Mouse (Mus musculus): ENCODE results near the gene Clptm1. TPM values are rescaled to one million over a fixed set of nuclear protein-coding genes. Genes with fewer than 3 reads are reported as not detected.

Gene Clptm1
- polyA plus RNA-seq, 1 experiment, result 95.7 TPM

DNA sequence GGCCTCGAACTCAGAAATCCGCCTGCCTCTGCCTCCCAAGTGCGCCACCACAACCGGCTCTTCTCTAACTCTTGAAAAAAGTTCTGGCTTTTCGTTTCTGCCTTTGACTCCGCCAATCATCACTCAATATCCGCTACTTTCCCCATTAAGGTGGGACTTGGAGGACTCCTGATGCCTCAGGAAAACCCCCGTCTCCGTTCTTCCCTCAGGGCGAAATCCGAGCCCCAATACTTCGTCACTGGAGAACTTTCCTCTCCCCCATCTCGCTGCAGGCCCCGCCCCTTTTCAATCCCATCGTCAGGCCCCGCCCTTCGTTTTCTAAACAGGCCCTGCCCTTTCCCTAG, 36.7 kb downstream of the Clptm1 start:
- H3K79me3 ChIP-seq (ENCODE audit: low read depth), result no peaks in the 10 kb centered on the region
- H3ac ChIP-seq (ENCODE audit: control insufficient read depth, insufficient read length, low read depth), result no peak overlapping the region
- H3K79me2 ChIP-seq (ENCODE audit: control insufficient read depth, insufficient read depth), result no peaks in the 10 kb centered on the region
- H3K4me3 ChIP-seq (ENCODE audit: insufficient read depth, poor library complexity, severe bottlenecking), result no peak overlapping the region
- TF ChIP-seq USF1 (IDR thresholded peaks at IDR 0.05; ENCODE audit: low read depth) (no peak), CTCF (IDR thresholded peaks at IDR 0.05; ENCODE audit: control insufficient read depth, insufficient read depth, insufficient read length) (no peak), MAX (IDR thresholded peaks at IDR 0.05) (no peak), MYOD1 (IDR thresholded peaks at IDR 0.05; ENCODE audit: control insufficient read depth, insufficient read length, low read depth) (no peak), FOSL1 (IDR thresholded peaks at IDR 0.05; ENCODE audit: insufficient read depth, low read length, poor library complexity, severe bottlenecking) (no peak), MYOG (IDR thresholded peaks at IDR 0.05; ENCODE audit: control insufficient read depth, extremely low read depth, insufficient read length) (no peak), CEBPB (IDR thresholded peaks at IDR 0.05; ENCODE audit: low read depth) (no peak)
- no peaks in the 10 kb centered on the region for H3K36me3 ChIP-seq (ENCODE audit: control insufficient read depth, insufficient read depth)
- H3K27me3 ChIP-seq (ENCODE audit: control insufficient read depth, insufficient read depth, insufficient read length), result no peaks in the 10 kb centered on the region

DNA sequence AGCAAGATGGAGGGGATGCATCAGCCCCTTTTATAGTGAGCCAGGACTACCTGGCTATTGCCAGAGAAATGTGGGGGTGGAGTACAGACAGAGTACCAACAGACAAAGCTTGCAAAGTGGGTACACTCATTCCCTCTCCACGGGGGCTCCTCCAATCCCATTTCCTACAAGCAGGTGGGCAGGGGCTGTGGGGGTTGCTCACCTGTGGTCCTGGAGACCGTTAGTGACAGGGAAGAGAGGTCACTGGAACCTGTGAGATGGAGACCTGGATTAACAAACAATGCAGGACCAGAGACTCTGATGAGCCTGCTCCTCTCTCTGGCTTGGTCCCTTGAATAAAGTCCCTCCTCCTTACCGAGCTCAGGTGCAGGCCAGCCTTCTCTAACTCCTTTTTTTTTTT, 37.1 kb downstream of the Clptm1 start:
- H3ac ChIP-seq (ENCODE audit: control insufficient read depth, insufficient read length, low read depth), result no peak overlapping the region
- TF ChIP-seq FOSL1 (IDR thresholded peaks at IDR 0.05; ENCODE audit: insufficient read depth, low read length, poor library complexity, severe bottlenecking) (no peak), CEBPB (IDR thresholded peaks at IDR 0.05; ENCODE audit: low read depth) (no peak), USF1 (IDR thresholded peaks at IDR 0.05; ENCODE audit: low read depth) (no peak), MYOD1 (IDR thresholded peaks at IDR 0.05; ENCODE audit: control insufficient read depth, insufficient read length, low read depth) (no peak), CTCF (IDR thresholded peaks at IDR 0.05; ENCODE audit: control insufficient read depth, insufficient read depth, insufficient read length) (no peak), MYOG (IDR thresholded peaks at IDR 0.05; ENCODE audit: control insufficient read depth, extremely low read depth, insufficient read length) (no peak), MAX (IDR thresholded peaks at IDR 0.05) (no peak)
- H3K79me2 ChIP-seq (ENCODE audit: control insufficient read depth, insufficient read depth), result no peaks in the 10 kb centered on the region

DNA sequence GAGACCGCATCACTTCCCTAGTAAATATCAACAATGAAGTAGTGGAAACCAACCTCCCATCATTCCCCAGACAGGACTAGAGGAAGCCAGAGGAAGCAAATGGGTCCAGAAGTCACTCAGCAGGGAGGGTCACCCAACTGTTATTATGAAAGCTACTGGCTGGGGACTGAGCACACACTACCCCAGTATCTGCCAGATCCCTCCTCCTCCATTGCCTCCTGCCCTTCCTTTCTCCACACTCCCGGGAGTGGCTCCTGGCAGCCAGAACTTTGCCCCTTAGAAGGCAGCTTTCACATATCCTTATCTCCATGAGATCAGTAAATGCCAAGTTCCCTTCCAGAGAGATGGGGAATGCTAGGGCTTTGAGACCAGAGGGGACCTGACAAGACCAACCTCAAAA, 41.4 kb downstream of the Clptm1 start:
- H3K4me3 ChIP-seq (ENCODE audit: insufficient read depth, poor library complexity, severe bottlenecking), result no peak overlapping the region
- H3ac ChIP-seq (ENCODE audit: control insufficient read depth, insufficient read length, low read depth), result no peak overlapping the region
- no peaks in the 10 kb centered on the region for H3K36me3 ChIP-seq (ENCODE audit: control insufficient read depth, insufficient read depth)
- no peaks in the 10 kb centered on the region for H3K79me3 ChIP-seq (ENCODE audit: low read depth)
- H3K27me3 ChIP-seq (ENCODE audit: control insufficient read depth, insufficient read depth, insufficient read length), result no peaks in the 10 kb centered on the region
- no peaks in the 10 kb centered on the region for H3K79me2 ChIP-seq (ENCODE audit: control insufficient read depth, insufficient read depth)
- TF ChIP-seq FOSL1 (IDR thresholded peaks at IDR 0.05; ENCODE audit: insufficient read depth, low read length, poor library complexity, severe bottlenecking), result no peak
- TF ChIP-seq CEBPB (IDR thresholded peaks at IDR 0.05; ENCODE audit: low read depth), result no peak

More for the DNA sequence above, 37.1 kb downstream of the Clptm1 start:
- Histone ChIP-seq H3K36me3 (ENCODE audit: control insufficient read depth, insufficient read depth) (no peaks in the 10 kb centered on the region), H3K27me3 (ENCODE audit: control insufficient read depth, insufficient read depth, insufficient read length) (no peaks in the 10 kb centered on the region), H3K4me3 (ENCODE audit: insufficient read depth, poor library complexity, severe bottlenecking) (no peak overlapping the region), H3K79me3 (ENCODE audit: low read depth) (no peaks in the 10 kb centered on the region)

DNA sequence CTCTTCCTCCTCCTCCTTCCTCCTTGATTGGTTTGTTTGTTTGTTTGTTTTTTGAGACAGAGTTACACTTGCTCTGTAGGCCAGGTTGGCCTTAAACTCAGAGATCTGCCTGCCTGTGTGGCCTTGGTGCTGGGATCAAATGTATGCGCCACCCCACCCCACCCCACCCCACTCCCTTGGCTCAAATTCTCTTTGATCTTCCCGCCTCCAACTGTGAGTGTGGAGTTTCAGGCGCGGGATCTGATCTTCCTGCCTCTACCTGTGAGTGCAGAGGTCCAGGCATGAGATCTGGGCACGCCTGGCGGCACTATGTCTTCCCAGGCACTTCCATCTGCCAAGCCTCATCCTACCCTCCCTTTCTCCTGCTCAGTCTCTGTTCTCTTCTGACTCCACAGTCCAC, 42.6 kb downstream of the Clptm1 start:
- no peaks in the 10 kb centered on the region for H3K36me3 ChIP-seq (ENCODE audit: control insufficient read depth, insufficient read depth)
- H3K79me2 ChIP-seq (ENCODE audit: control insufficient read depth, insufficient read depth), result no peaks in the 10 kb centered on the region
- no peak overlapping the region for H3K4me3 ChIP-seq (ENCODE audit: insufficient read depth, poor library complexity, severe bottlenecking)
- H3K27me3 ChIP-seq (ENCODE audit: control insufficient read depth, insufficient read depth, insufficient read length), result no peaks in the 10 kb centered on the region
- H3ac ChIP-seq (ENCODE audit: control insufficient read depth, insufficient read length, low read depth), result no peak overlapping the region
- no peaks in the 10 kb centered on the region for H3K79me3 ChIP-seq (ENCODE audit: low read depth)
- TF ChIP-seq CTCF (IDR thresholded peaks at IDR 0.05; ENCODE audit: control insufficient read depth, insufficient read depth, insufficient read length), result no peak
- TF ChIP-seq USF1 (IDR thresholded peaks at IDR 0.05; ENCODE audit: low read depth), result no peak
- TF ChIP-seq MYOG (IDR thresholded peaks at IDR 0.05; ENCODE audit: control insufficient read depth, extremely low read depth, insufficient read length), result no peak

DNA sequence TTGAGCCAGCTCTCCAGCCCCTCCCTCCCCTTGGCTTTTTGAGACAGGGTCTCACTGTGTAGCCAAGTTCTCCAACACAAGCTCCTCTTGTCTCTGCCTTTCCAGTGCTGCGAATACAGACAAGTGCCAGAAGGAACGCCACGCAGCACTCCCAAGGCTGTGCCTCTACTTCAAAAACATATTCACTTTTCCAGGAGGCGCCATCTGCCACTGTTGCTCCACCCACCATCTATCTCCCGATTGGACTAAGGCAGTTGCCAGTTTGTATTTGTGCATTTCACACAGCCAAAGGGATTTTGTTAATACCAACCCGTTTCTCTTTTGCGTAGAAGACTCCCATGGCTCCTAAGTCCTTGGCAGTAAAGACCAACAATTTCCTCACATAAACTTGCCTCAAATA, 44.0 kb downstream of the Clptm1 start:
- no peak overlapping the region for H3ac ChIP-seq (ENCODE audit: control insufficient read depth, insufficient read length, low read depth)
- no peak overlapping the region for H3K4me3 ChIP-seq (ENCODE audit: insufficient read depth, poor library complexity, severe bottlenecking)
- no peaks in the 10 kb centered on the region for H3K79me2 ChIP-seq (ENCODE audit: control insufficient read depth, insufficient read depth)
- H3K27me3 ChIP-seq (ENCODE audit: control insufficient read depth, insufficient read depth, insufficient read length), result no peaks in the 10 kb centered on the region
- TF ChIP-seq FOSL1 (IDR thresholded peaks at IDR 0.05; ENCODE audit: insufficient read depth, low read length, poor library complexity, severe bottlenecking) (no peak), USF1 (IDR thresholded peaks at IDR 0.05; ENCODE audit: low read depth) (no peak), MAX (IDR thresholded peaks at IDR 0.05) (no peak), MYOD1 (IDR thresholded peaks at IDR 0.05; ENCODE audit: control insufficient read depth, insufficient read length, low read depth) (no peak), CEBPB (IDR thresholded peaks at IDR 0.05; ENCODE audit: low read depth) (no peak), CTCF (IDR thresholded peaks at IDR 0.05; ENCODE audit: control insufficient read depth, insufficient read depth, insufficient read length) (no peak), MYOG (IDR thresholded peaks at IDR 0.05; ENCODE audit: control insufficient read depth, extremely low read depth, insufficient read length) (no peak)
- H3K36me3 ChIP-seq (ENCODE audit: control insufficient read depth, insufficient read depth), result no peaks in the 10 kb centered on the region
- H3K79me3 ChIP-seq (ENCODE audit: low read depth), result no peaks in the 10 kb centered on the region

DNA sequence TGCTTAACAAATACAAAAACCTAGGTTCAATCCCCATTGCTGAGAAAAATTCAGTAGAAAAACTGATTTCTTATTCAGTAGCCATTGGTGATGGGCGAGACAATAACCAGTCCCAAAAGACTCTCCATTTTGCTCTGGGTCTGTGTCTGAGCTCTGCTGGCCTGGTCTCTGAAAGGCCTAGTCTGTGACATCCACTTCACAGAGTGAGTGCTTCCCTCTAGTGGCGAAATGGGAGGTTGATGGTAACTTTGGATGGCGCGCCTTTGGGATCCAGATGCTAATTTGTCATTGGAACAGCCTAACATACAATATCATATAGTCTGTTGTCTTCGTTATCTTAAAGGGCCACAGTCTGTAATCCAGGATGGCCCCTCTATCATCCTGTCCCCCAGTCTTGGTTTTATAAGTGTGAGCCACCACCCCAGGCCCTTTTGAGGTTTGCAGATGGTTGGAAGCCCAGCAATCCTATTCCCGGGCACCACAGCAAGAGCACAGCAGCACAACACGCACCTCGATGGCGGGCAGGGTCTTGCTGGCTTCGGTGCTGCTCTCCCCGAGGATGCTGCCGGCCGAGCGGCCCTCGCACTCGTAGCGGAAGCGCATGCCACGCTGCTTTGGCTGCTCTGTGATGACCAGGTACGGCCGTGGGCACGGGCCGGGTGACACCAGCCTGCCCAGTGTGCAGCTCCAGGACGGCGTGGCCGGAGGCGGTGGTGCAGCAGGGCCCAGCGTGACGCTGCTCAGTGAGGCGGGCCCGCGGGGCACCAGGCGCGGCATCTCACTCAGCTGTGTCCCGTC, 45.6 kb downstream of the Clptm1 start:
- TF ChIP-seq FOSL1 (IDR thresholded peaks at IDR 0.05; ENCODE audit: insufficient read depth, low read length, poor library complexity, severe bottlenecking) (no peak), CTCF (IDR thresholded peaks at IDR 0.05; ENCODE audit: control insufficient read depth, insufficient read depth, insufficient read length) (peak; percentile 65), MYOG (IDR thresholded peaks at IDR 0.05; ENCODE audit: control insufficient read depth, extremely low read depth, insufficient read length) (no peak)
- Histone ChIP-seq H3K4me3 (ENCODE audit: insufficient read depth, poor library complexity, severe bottlenecking) (no peak overlapping the region), H3K27me3 (ENCODE audit: control insufficient read depth, insufficient read depth, insufficient read length) (no peaks in the 10 kb centered on the region), H3K36me3 (ENCODE audit: control insufficient read depth, insufficient read depth) (peaks cover 2% of the 10 kb centered on the region), H3K79me3 (ENCODE audit: low read depth) (no peaks in the 10 kb centered on the region), H3ac (ENCODE audit: control insufficient read depth, insufficient read length, low read depth) (no peak overlapping the region), H3K79me2 (ENCODE audit: control insufficient read depth, insufficient read depth) (no peaks in the 10 kb centered on the region)

Measured in C2C12 (cell line).